Mouse (Mus musculus): ENCODE data around the gene 5730522E02Rik. TPM values are rescaled to one million over a fixed set of nuclear protein-coding genes. Genes with fewer than 3 reads are reported as not detected.
"Not testable (repeated sequence)": the region's sequence is repeated elsewhere in the genome, so short reads cannot be mapped to it uniquely, and the experiment has no call there.

5730522E02Rik gene
- total RNA-seq (2021): 10 to 100 TPM; 10.5 to 13.7 TPM
- long read RNA-seq, partial matches to known transcripts: 1 of 3 reads
- long read RNA-seq, other reads (novel, unspliced or antisense): 2 of 3 reads

GRCm38 (mm10) chr11:26210582-26211180 lies at the start of gene 5730522E02Rik:
5730522E02Rik (minus strand) TSS chr11:26210763.
- peak in 1 of 2 experiments; percentile 6 for DNase-seq (ENCODE audit: low spot score in 2 of 2)

- no peak for DNase-seq (ENCODE audit: low spot score in 2 of 2)
These were observed 26.0 kb upstream of the 5730522E02Rik start for GRCm38 (mm10) chr11:26236540-26236939.

- DNase-seq (ENCODE audit: low spot score in 2 of 2): no peak
These were observed 19.3 kb upstream of the 5730522E02Rik start for GRCm38 (mm10) chr11:26229895-26230294.

GRCm38 (mm10) chr11:26213643-26214042 lies 3.1 kb upstream of the 5730522E02Rik start:
- DNase-seq (ENCODE audit: low spot score in 2 of 2): not testable (repeated sequence)

GRCm38 (mm10) chr11:26209811-26210581 lies 567 bp downstream of the 5730522E02Rik start:
- DNase-seq (ENCODE audit: low spot score in 2 of 2): peak in 1 of 2 experiments; percentile 48

GRCm38 (mm10) chr11:26203466-26203865 lies 7.1 kb downstream of the 5730522E02Rik start:
- DNase-seq (ENCODE audit: low spot score in 2 of 2): no peak

- DNase-seq (ENCODE audit: low spot score in 2 of 2): no peak
These were observed 7.7 kb downstream of the 5730522E02Rik start for GRCm38 (mm10) chr11:26202842-26203241.

GRCm38 (mm10) chr11:26201778-26202097 lies 8.8 kb downstream of the 5730522E02Rik start:
- no peak for DNase-seq (ENCODE audit: low spot score in 2 of 2)

GRCm38 (mm10) chr11:26200970-26201777 lies 9.4 kb downstream of the 5730522E02Rik start:
- DNase-seq (ENCODE audit: low spot score in 2 of 2): peak in 1 of 2 experiments; percentile 60

- DNase-seq (ENCODE audit: low spot score in 2 of 2): no peak
These were observed 15.1 kb downstream of the 5730522E02Rik start for GRCm38 (mm10) chr11:26195468-26195867.

- DNase-seq (ENCODE audit: low spot score in 2 of 2): no peak
These were observed 23.2 kb downstream of the 5730522E02Rik start for GRCm38 (mm10) chr11:26187231-26187967.

- DNase-seq (ENCODE audit: low spot score in 2 of 2): no peak
These were observed 40.0 kb downstream of the 5730522E02Rik start for GRCm38 (mm10) chr11:26170572-26170971.

GRCm38 (mm10) chr11:26167609-26167971 lies 43.0 kb downstream of the 5730522E02Rik start:
- no peak for DNase-seq (ENCODE audit: low spot score in 2 of 2)

- no peak for DNase-seq (ENCODE audit: low spot score in 2 of 2)
These were observed 43.5 kb downstream of the 5730522E02Rik start for GRCm38 (mm10) chr11:26166966-26167608.

- peak in 1 of 2 experiments; percentile 46 for DNase-seq (ENCODE audit: low spot score in 2 of 2)
These were observed 45.8 kb downstream of the 5730522E02Rik start for GRCm38 (mm10) chr11:26164651-26165259.

GRCm38 (mm10) chr11:26161354-26161753 lies 49.2 kb downstream of the 5730522E02Rik start:
- DNase-seq (ENCODE audit: low spot score in 2 of 2): no peak

GRCm38 (mm10) chr11:26159033-26159432 lies 51.5 kb downstream of the 5730522E02Rik start:
- no peak for DNase-seq (ENCODE audit: low spot score in 2 of 2)

GRCm38 (mm10) chr11:26140024-26140423 lies 70.5 kb downstream of the 5730522E02Rik start:
- no peak for DNase-seq (ENCODE audit: low spot score in 2 of 2)

- no peak for DNase-seq (ENCODE audit: low spot score in 2 of 2)
These were observed 72.5 kb downstream of the 5730522E02Rik start for GRCm38 (mm10) chr11:26138013-26138412.

GRCm38 (mm10) chr11:26130911-26131310 lies 79.7 kb downstream of the 5730522E02Rik start:
- no peak for DNase-seq (ENCODE audit: low spot score in 2 of 2)

Data from layer of hippocampus, adult 18-20 months (tissue).